Mouse (Mus musculus): ENCODE results near the gene Adgrg1.

Gene Adgrg1

DNA sequence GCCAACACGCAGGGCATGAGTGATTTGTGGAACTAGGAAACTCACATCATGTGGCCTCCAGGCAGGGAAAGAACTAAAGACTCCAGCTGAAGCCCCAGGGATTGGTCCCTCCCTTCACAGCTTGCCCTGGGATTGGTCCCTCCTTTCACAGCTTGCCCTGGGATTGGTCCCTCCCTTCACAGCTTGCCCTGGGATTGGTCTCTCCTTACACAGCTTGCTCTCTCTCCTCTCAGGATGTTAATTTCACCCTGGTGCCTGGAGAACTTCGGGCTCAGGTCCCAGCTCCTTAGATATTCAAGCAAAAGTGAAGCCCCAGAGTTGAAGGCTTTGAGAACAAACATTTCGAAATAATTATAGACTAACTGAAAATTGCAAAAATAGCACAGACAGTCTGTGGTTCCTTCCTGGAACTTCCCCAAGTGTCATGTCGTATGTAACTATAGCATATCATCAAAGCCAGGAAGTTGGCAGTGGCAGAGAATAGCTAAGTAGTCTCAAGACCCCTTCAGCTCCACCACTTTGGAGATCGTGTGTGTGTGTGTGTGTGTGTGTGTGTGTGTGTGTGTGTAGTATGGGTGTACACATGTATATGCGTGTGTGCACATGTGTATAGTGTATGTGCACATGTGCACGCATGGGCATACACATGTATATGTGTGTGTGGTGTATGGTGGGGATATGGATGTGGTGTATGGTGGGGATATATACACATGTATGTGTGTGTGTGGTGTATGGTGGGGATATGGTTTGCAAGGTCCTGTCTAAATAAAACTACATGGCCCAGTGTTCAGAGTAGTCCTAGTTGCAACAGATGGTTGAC is 62.8 kb downstream of the Adgrg1 start:
- in situ Hi-C loops (cut with MboI) = no loop called here

DNA sequence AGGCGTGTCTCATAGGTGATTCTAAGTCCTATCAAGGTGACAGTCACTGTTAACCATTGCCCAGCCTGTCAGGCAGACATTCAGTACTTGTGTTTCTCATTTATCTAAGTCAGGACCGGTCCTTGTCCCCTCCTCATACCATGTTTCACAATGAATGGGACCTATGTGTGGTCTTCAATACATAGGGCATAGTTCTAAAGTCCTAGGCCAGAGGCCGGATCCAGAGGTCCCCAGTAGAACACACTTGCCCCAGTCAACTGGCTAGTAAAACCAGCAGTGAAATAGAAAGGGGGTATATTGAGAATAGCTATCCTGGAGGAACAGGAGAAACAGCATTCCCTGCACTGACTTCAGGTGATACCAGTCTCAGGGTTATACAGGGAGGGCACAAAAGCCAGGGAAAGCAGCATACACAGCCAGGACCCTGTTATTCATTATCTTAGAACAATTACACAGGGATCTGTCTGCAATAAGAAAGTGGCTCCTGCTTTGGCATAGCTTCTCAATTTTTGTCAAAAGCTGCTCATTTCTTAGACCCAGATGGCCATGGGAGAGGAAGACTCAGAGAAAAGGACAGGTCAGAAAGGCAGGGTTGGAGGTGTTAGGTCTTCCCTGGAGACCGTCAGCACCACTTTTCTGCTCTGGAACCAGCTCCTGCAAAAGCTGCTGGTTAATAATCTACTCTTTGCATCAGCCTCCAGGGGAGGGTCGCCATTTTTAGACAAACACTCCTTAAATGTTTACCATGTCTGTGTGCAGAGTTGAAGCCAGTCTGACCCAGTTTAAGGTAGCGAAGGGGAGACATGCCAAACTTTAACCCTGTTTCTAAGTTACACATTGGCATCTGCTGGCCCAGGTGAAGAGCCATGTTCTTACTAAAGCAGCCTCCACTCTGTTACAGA is 67.6 kb downstream of the Adgrg1 start:
- in situ Hi-C loops (cut with MboI) = no loop called here

DNA sequence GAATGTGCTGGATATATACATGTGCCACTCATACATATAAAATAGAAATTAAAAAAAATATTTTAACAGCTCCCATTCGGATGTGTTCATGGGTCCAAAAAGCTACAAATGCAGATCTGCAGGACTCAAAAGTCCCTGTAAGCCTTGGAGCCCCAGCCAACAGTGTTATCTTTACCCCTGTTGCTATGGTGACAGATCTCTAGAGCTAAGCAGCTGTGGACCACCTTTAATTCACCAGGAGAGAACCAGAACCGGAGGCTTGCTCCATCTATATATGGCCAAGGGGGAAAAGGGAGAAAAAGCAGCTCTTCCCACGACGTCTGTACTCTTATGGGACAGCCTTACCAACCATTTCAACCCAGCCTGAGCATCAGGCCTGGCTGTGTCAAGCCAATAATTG is 70.3 kb downstream of the Adgrg1 start:
- in situ Hi-C loops (cut with MboI) = no loop called here

DNA sequence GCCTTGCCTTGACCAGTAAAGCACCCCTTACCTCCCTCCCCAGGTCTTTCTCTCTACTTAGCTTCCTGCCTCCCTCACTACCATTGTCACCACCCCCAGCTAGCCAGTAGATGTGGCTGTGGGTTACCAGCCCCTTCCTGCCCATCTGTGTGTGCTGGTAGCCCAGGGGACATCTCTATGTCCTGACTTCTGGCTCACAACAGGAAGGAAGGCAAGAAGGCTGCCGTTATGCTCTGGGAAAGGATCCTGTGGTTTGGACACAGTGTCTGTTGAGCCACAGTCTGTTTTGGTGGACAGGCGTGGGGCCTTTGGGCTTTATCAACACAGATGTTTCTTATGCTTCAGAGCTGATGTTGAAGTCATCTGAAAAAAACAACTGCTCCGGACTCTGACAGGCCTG is 72.4 kb downstream of the Adgrg1 start:
- in situ Hi-C loops (cut with MboI) = no loop called here

DNA sequence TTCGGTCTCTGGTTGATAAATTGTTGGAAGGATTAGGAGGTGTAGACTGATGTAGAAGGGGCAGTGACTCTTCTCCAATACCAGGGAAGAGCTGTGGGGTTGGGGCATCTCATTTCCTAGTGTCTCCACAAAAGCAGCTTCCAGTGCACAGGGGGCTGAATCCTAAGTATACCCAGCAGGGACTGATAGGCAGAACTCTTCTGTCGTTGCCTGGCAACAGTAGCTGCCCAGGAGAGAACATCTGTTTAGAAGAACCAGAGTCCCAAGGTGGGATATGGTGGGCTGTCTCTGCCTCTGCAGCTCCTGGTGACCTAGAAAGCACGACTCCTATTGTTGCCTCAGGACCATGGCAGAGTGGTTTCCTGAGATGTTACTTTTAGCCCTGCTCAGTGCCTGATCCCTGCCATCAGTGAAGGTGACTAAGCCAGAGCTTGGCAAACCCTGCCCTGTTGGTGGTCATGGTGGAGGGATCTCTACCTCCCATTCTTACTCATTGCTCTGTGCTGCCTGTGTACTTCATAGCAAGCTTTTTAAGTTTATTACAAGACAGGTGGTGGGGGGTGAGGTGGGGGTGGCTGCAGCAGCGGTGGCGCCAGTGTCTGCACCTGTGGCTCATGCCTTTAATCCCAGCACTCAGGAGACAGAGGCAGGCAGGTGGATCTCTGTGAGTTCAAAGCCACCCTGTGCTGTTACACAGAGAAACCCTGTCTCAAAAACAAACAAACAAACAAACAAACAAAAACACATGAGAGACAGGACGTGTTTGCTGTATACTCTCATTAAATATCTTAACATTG is 73.5 kb downstream of the Adgrg1 start:
- in situ Hi-C loops (cut with MboI) = no loop called here

DNA sequence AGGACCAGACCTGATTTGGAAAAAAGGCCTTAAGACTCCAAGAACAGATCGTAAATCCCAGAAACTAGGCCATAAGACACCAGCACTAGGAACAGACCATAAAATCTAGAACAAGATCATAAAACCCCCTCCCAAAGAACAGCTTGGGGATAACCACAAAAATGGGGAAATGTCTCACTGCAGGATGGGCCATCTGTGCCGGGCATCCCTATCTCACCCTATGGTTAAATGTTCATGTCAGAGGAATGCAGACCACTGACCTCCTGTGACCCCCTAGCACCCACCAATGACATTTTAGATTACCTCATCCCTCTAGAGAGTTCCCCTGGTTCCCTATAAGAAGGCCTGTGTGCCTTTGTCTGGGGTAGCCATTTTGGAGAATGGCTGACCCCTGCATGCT is 75.1 kb downstream of the Adgrg1 start:
- in situ Hi-C loops (cut with MboI) = no loop called here

DNA sequence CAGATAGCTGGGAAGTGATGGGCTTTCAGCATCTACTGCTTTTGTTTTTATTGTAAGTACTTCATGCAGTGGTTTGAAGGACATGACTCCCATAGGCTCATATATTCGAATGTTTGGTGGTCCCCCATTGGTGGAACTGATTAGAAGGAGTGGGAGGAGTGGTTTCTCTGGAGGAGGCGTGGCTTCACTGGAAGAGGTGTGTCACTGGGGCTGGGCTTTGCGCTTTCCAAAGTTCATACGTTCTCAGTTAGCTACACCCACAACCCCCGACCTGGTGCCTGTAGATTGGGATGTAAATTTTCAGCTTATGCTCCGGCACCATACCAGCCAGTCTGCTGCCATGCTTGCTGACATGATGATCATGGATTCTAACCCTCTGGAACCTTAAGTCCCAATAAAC is 79.9 kb downstream of the Adgrg1 start:
- in situ Hi-C loops (cut with MboI) = no loop called here

DNA sequence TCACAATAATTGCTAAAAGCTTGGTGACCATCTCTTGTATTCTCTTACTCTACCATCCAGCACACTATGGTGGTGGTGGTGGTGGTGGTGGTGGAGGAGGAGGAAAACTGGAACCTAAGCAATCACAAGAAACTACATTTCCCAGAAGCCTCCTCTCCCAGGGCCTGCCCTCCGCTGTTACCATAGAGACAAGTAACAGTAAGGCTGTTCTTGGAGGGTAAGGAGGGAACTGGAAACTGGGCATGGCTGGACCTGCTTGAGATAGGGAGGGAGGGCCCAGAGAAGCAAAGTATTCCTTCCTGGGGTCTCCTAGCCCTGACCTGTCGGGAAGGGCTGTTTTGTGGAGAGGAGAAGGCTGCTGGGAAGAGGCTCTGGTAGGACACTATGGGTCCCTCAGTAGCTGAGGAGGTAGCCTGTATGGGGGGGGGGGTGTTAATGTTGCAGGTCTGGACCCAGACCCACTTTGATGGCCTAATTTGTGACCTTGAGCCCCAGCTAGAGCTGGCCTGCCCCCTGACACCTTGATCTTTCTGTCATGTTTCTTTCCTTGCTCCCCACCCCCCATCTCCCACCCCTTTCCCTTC is 80.5 kb downstream of the Adgrg1 start, which contains the start of gene Drc7:
Drc7 (plus strand) TSS at position 177 of the 584 bp plus-strand sequence.
- in situ Hi-C loops (cut with MboI) = no loop called here

DNA sequence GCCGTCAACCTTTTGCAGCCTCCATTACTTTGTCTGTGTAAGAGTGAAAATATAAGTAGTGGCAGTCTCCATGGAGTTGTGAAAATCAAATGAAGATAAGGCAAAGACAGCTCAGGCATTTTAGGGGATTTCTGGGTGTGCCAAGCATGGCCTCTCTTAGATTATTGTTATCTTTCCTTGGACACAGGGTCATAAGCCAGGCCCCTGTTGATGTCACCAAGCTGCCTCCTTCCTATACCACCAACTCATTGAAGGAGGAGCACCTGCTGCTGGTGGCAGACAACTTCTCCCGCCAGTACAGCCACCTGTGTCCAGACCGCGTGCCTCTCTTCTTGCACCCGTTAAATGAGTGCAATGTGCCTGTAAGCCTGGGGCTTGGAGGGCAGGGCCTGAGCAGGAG is 81.9 kb downstream of the Adgrg1 start:
- in situ Hi-C loops (cut with MboI) = no loop called here

DNA sequence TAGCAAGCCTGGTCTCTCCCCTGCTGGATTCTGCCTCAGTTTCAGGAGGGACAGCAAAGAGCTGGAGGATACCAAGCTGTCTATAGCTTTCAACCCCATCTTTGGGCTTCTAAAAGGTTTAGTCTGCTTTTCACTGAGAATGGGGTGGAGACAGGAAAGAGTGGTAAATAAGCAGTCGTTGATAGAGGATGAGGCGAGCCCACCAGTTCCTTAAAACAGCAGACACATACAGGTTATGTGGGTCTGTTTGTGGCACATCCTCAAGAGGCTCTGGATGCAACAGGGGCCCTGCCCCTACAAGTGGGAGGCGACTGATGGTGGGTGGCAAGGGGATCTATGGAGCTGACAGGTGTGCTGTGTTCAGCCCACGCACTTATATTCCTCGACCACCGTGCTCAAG is 84.1 kb downstream of the Adgrg1 start:
- in situ Hi-C loops (cut with MboI) = no loop called here

DNA sequence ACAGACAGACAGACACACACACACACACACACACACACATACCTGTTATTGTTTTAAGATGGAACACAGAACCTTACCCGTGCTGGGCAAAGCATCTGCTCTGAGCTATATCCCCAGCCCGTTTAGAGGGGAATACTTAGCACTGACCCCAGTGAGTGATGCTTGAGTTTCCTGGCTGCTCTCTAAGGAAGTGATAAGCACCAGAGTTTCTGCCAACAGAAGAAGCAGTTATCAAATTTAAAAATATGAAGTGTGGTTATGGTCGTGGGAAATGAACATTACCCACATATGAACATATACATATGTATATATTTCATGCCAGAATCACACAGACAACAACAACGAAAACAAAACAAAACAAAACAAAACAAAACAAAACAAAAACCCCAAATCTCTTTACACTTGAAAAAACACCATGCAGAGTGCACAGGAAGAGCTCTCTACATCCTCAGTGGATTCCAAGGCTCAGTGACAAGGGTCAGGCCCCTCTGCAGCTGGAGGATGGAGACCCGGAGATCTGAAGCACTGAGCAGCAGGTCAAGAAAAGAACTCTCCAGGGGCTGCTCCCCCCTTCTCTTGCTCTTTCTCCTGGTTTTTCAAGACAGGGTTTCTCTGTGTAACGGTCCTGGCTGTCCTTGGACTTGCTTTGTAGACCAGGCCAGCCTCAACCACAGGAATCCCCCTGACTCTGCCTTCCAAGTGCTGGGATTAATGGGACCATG is 85.4 kb downstream of the Adgrg1 start:
- in situ Hi-C loops (cut with MboI) = no loop called here
